Mouse (Mus musculus) E14TG2a.4 (cell line): ENCODE results near the gene Olfr1324.

ENCODE experiments used
- H3K27me3 ChIP-seq: 2 replicates; pipeline ENCODE4 v1.6.1; 2014; ENCODE audit warnings: low read length, control low read depth; ENCODE audit not compliant: insufficient read depth
- H3K36me3 ChIP-seq: 2 replicates; pipeline ENCODE4 v1.6.1; 2014; ENCODE audit warnings: low read length, control low read depth; ENCODE audit not compliant: insufficient read depth
- H3K4me1 ChIP-seq: replicated peaks from 2 replicates; pipeline ENCODE4 v1.6.1; 2014; ENCODE audit warnings: low read depth, low read length, control low read depth
- H3K4me3 ChIP-seq: replicated peaks from 2 replicates; pipeline ENCODE4 v1.5.1; 2014; ENCODE audit warnings: mild to moderate bottlenecking, low read length
- H3K9me3 ChIP-seq: 2 replicates; pipeline ENCODE4 v1.6.1; 2014; ENCODE audit warnings: low read length, control low read depth
- CTCF ChIP-seq: conservative IDR thresholded peaks from 2 replicates; pipeline ENCODE4 v1.5.1; 2014; ENCODE audit warnings: low read length
- NANOG ChIP-seq: IDR thresholded peaks from 2 replicates; pipeline ENCODE4 v1.6.1; 2014; ENCODE audit warnings: borderline replicate concordance, low read length, mixed read lengths
- POU5F1 ChIP-seq: IDR thresholded peaks from 2 replicates; pipeline ENCODE4 v1.6.1; 2014; ENCODE audit warnings: low read length, borderline replicate concordance

Olfr1324 gene

GRCm38 (mm10) chrX:50374978-50375377, 53.3 kb downstream of the Olfr1324 start:
- Histone ChIP-seq H3K27me3 (no peaks in the 10 kb centered on the region), H3K9me3 (peaks cover 33% of the 10 kb centered on the region), H3K4me1 (no peaks in the 10 kb centered on the region), H3K36me3 (no peaks in the 10 kb centered on the region), H3K4me3 (no peak overlapping the region)
- no peak for TF ChIP-seq POU5F1
- TF ChIP-seq CTCF: no peak
- no peak for TF ChIP-seq NANOG
